Comparison of ENCODE assay signal across 8 mouse cellular contexts in genomic region chr8:106647387-106647786, GRCm38 (mm10). TPM values are rescaled to one million over a fixed set of nuclear protein-coding genes. Genes with fewer than 3 reads are reported as not detected.
DNase-seq lines count a peak whose midpoint lies in the region; ATAC-seq and TF ChIP-seq lines count a peak whose summit lies in the region.

No protein-coding gene starts in this region.

- peak; percentile 30; the same call in 1 of the 2 replicates for TF ChIP-seq CTCF in embryonic fibroblast, embryonic 13.5 days (IDR thresholded peaks at IDR 0.05; ENCODE audit: borderline replicate concordance, insufficient read depth, low read length)
- peak; percentile 89 for TF ChIP-seq CTCF in hindbrain, postnatal 0 days (IDR thresholded peaks at IDR 0.05; ENCODE audit: low read depth)
- peak; percentile 90 for TF ChIP-seq CTCF in midbrain, postnatal 0 days (IDR thresholded peaks at IDR 0.05)

- no peak overlapping the region for H3K4me3 ChIP-seq in forebrain, embryonic 10.5 days
- no peak overlapping the region for H3K4me3 ChIP-seq in forebrain, embryonic 16.5 days (replicated peaks; ENCODE audit: low read length)
- H3K4me3 ChIP-seq in embryonic fibroblast, embryonic 13.5 days (ENCODE audit: insufficient read depth, low read length): no peak overlapping the region
- H3K4me3 ChIP-seq in hindbrain, postnatal 0 days (ENCODE audit: low read length): no peak overlapping the region
- no peak overlapping the region for H3K4me3 ChIP-seq in midbrain, postnatal 0 days (ENCODE audit: low read depth, low read length)
- H3K4me3 ChIP-seq in stomach, embryonic 14.5 days (ENCODE audit: low read depth, low read length): no peak overlapping the region

- H3K4me1 ChIP-seq in forebrain, embryonic 10.5 days: peaks cover 13% of the 10 kb centered on the region
- H3K4me1 ChIP-seq in forebrain, embryonic 16.5 days (replicated peaks; ENCODE audit: control insufficient read depth, insufficient read depth, low read length): no peaks in the 10 kb centered on the region
- H3K4me1 ChIP-seq in embryonic fibroblast, embryonic 13.5 days (ENCODE audit: control insufficient read depth, insufficient read depth, low read length): no peaks in the 10 kb centered on the region
- no peaks in the 10 kb centered on the region for H3K4me1 ChIP-seq in hindbrain, postnatal 0 days (ENCODE audit: insufficient read depth, low read length)
- no peaks in the 10 kb centered on the region for H3K4me1 ChIP-seq in midbrain, postnatal 0 days (ENCODE audit: insufficient read depth, low read length)
- peaks cover 5% of the 10 kb centered on the region; the same call in 1 of the 2 replicates for H3K4me1 ChIP-seq in stomach, embryonic 14.5 days (ENCODE audit: control insufficient read depth, insufficient read depth, low read length)

- H3K27me3 ChIP-seq in forebrain, embryonic 10.5 days (ENCODE audit: poor library complexity, severe bottlenecking): no peaks in the 10 kb centered on the region
- H3K27me3 ChIP-seq in forebrain, embryonic 16.5 days (replicated peaks; ENCODE audit: control insufficient read depth, insufficient read depth, low read length): no peaks in the 10 kb centered on the region
- no peaks in the 10 kb centered on the region for H3K27me3 ChIP-seq in hindbrain, postnatal 0 days (ENCODE audit: insufficient read depth, low read length)
- no peaks in the 10 kb centered on the region for H3K27me3 ChIP-seq in midbrain, postnatal 0 days (ENCODE audit: insufficient read depth, low read length)
- H3K27me3 ChIP-seq in stomach, embryonic 14.5 days (ENCODE audit: control insufficient read depth, insufficient read depth, low read length): no peaks in the 10 kb centered on the region

- H3K36me3 ChIP-seq in forebrain, embryonic 10.5 days (replicated peaks): no peaks in the 10 kb centered on the region
- H3K36me3 ChIP-seq in forebrain, embryonic 16.5 days (ENCODE audit: control insufficient read depth, insufficient read depth): no peaks in the 10 kb centered on the region
- H3K36me3 ChIP-seq in hindbrain, postnatal 0 days (ENCODE audit: insufficient read depth, low read length): no peaks in the 10 kb centered on the region
- H3K36me3 ChIP-seq in midbrain, postnatal 0 days (ENCODE audit: insufficient read depth, low read length): no peaks in the 10 kb centered on the region
- no peaks in the 10 kb centered on the region for H3K36me3 ChIP-seq in stomach, embryonic 14.5 days (ENCODE audit: control insufficient read depth, insufficient read depth, low read length)

- no peaks in the 10 kb centered on the region for H3K9me3 ChIP-seq in forebrain, embryonic 10.5 days
- H3K9me3 ChIP-seq in forebrain, embryonic 16.5 days (ENCODE audit: control insufficient read depth, low read length): no peaks in the 10 kb centered on the region
- H3K9me3 ChIP-seq in hindbrain, postnatal 0 days (ENCODE audit: low read length): no peaks in the 10 kb centered on the region
- no peaks in the 10 kb centered on the region for H3K9me3 ChIP-seq in midbrain, postnatal 0 days (ENCODE audit: low read length)
- no peaks in the 10 kb centered on the region for H3K9me3 ChIP-seq in stomach, embryonic 14.5 days (ENCODE audit: control insufficient read depth, low read depth, low read length)

- no peak for TF ChIP-seq POLR2A in embryonic fibroblast, embryonic 13.5 days (IDR thresholded peaks at IDR 0.05; ENCODE audit: low read depth, low read length)

- no peak overlapping the region for H3K27ac ChIP-seq in forebrain, embryonic 10.5 days
- H3K27ac ChIP-seq in forebrain, embryonic 16.5 days (ENCODE audit: low read length): no peak overlapping the region
- H3K27ac ChIP-seq in embryonic fibroblast, embryonic 13.5 days (ENCODE audit: insufficient read depth, low read length): no peak overlapping the region
- H3K27ac ChIP-seq in hindbrain, postnatal 0 days: no peak overlapping the region
- no peak overlapping the region for H3K27ac ChIP-seq in midbrain, postnatal 0 days (ENCODE audit: low read depth, low read length)
- peak overlapping the region; percentile 82; the same call in 1 of the 2 replicates for H3K27ac ChIP-seq in stomach, embryonic 14.5 days (ENCODE audit: low read length)

- ATAC-seq in forebrain, embryonic 16.5 days: no peak
- peak; percentile 40; the same call in 1 of the 2 replicates for ATAC-seq in hindbrain, postnatal 0 days
- no peak for ATAC-seq in midbrain, postnatal 0 days (ENCODE audit: low FRiP score)
- ATAC-seq in stomach, embryonic 14.5 days (ENCODE audit: insufficient number of reproducible peaks, insufficient read depth, low FRiP score, low read depth): peak; percentile 51; the same call in 1 of the 2 replicates

- no peak overlapping the region for H3K9ac ChIP-seq in forebrain, embryonic 16.5 days (replicated peaks; ENCODE audit: low read depth, low read length)
- no peak overlapping the region for H3K9ac ChIP-seq in hindbrain, postnatal 0 days (replicated peaks; ENCODE audit: low read length)
- H3K9ac ChIP-seq in midbrain, postnatal 0 days (replicated peaks; ENCODE audit: low read length, poor library complexity, severe bottlenecking): no peak overlapping the region
- no peak overlapping the region for H3K9ac ChIP-seq in stomach, embryonic 14.5 days (replicated peaks; ENCODE audit: low read depth, low read length)

- WGBS in forebrain, embryonic 10.5 days: 48% methylated on average over 2 of the region's 2 CpGs
- WGBS in forebrain, embryonic 16.5 days: 33% methylated on average over 2 of the region's 2 CpGs
- whole genome bisulfite sequencing in hindbrain, postnatal 0 days: 32% methylated on average over 2 of the region's 2 CpGs
- 24% methylated on average over 2 of the region's 2 CpGs for WGBS in midbrain, postnatal 0 days
- WGBS in stomach, embryonic 14.5 days: 25% methylated on average over 2 of the region's 2 CpGs

- peak; percentile 62 for DNase-seq in forebrain, embryonic 10.5 days (ENCODE audit: extremely low spot score, low spot score)
- peak; percentile 82 for DNase-seq in brain, adult 2 months (ENCODE audit: low read depth, low spot score)
- peak; percentile 86 for DNase-seq in hindbrain, postnatal 0 days (ENCODE audit: low spot score)
- peak; percentile 18 to 60 for DNase-seq in left cerebral cortex, adult 8-10 months (ENCODE audit: low spot score in 2 of 2)
- peak; percentile 69 for DNase-seq in midbrain, postnatal 0 days (ENCODE audit: low spot score)

- H3K4me2 ChIP-seq in forebrain, embryonic 16.5 days (ENCODE audit: low read length): no peak overlapping the region
- no peak overlapping the region for H3K4me2 ChIP-seq in hindbrain, postnatal 0 days (ENCODE audit: low read depth, low read length)
- no peak overlapping the region for H3K4me2 ChIP-seq in midbrain, postnatal 0 days (ENCODE audit: low read depth, low read length, poor library complexity, severe bottlenecking)
- H3K4me2 ChIP-seq in stomach, embryonic 14.5 days (replicated peaks; ENCODE audit: low read depth, low read length): no peak overlapping the region

RNA-seq across cellular contexts. Expression of gene Tango6, which starts 35.5 kb away (rescaled TPM):
- polyA plus RNA-seq in forebrain, embryonic 10.5 days (2016; fragmentation: Nextera tagmentation; extraction: Ambion mirVana): 14.9 and 15.0 TPM in 2 replicates
- 4.3 and 5.6 TPM in 2 replicates for polyA plus RNA-seq in forebrain, embryonic 16.5 days (2015; fragmentation: Nextera tagmentation; extraction: Ambion mirVana)
- 7.0 and 7.2 TPM in 2 replicates for polyA plus RNA-seq in embryonic fibroblast, embryonic 13.5 days (2011; ENCODE audit: insufficient read length, low read depth, missing spikeins)
- 6.6 and 7.1 TPM in 2 replicates for total RNA-seq in hindbrain, postnatal 0 days (2014; rRNA removed)
- polyA plus RNA-seq in hindbrain, postnatal 0 days (2015; fragmentation: Nextera tagmentation; extraction: Ambion mirVana): 4.0 and 4.6 TPM in 2 replicates
- 1 to 10 TPM; 6.3 to 7.3 (median 7.0) TPM for total RNA-seq in left cerebral cortex, adult 8-10 months (2022)
- total RNA-seq in midbrain, postnatal 0 days (2014; rRNA removed): 6.1 and 7.3 TPM in 2 replicates
- 3.0 and 3.1 TPM in 2 replicates for polyA plus RNA-seq in midbrain, postnatal 0 days (2015; fragmentation: Nextera tagmentation; extraction: Ambion mirVana)
- 9.9 and 10.1 TPM in 2 replicates for polyA plus RNA-seq in stomach, embryonic 14.5 days (2014; fragmentation: Nextera tagmentation; extraction: Ambion mirVana)

RNA-seq across cellular contexts. Expression of gene Cdh1, which starts 44.2 kb away (rescaled TPM):
- 7.2 and 8.4 TPM in 2 replicates for polyA plus RNA-seq in forebrain, embryonic 10.5 days (2016; fragmentation: Nextera tagmentation; extraction: Ambion mirVana)
- 3.0 and 4.2 TPM in 2 replicates for polyA plus RNA-seq in forebrain, embryonic 16.5 days (2015; fragmentation: Nextera tagmentation; extraction: Ambion mirVana)
- polyA plus RNA-seq in embryonic fibroblast, embryonic 13.5 days (2011; ENCODE audit: insufficient read length, low read depth, missing spikeins): not detected in 2 replicates
- 5.6 and 6.7 TPM in 2 replicates for total RNA-seq in hindbrain, postnatal 0 days (2014; rRNA removed)
- 6.6 and 6.7 TPM in 2 replicates for polyA plus RNA-seq in hindbrain, postnatal 0 days (2015; fragmentation: Nextera tagmentation; extraction: Ambion mirVana)
- total RNA-seq in left cerebral cortex, adult 8-10 months (2022): 1 to 10 TPM; 1.9 to 2.9 (median 2.3) TPM
- 7.9 and 8.8 TPM in 2 replicates for total RNA-seq in midbrain, postnatal 0 days (2014; rRNA removed)
- 6.4 and 6.9 TPM in 2 replicates for polyA plus RNA-seq in midbrain, postnatal 0 days (2015; fragmentation: Nextera tagmentation; extraction: Ambion mirVana)
- 131 and 155 TPM in 2 replicates for polyA plus RNA-seq in stomach, embryonic 14.5 days (2014; fragmentation: Nextera tagmentation; extraction: Ambion mirVana)

Comparison
In these comparisons a context has a peak if more than half of its experiments do, and no peak if none do; other contexts are left out.
1. ATAC-seq: peak in hindbrain, postnatal 0 days (single experiment) and stomach, embryonic 14.5 days (single experiment); none in forebrain, embryonic 16.5 days (single experiment) and midbrain, postnatal 0 days (single experiment).
2. CTCF ChIP-seq: peak in every context shown above with its lines; median percentile 90 in midbrain, postnatal 0 days; 89 in hindbrain, postnatal 0 days; 30 in embryonic fibroblast, embryonic 13.5 days.
3. RNA of gene Cdh1, which starts 44.2 kb away (polyA plus RNA-seq): 131 to 155 TPM in stomach, embryonic 14.5 days; 7.2 to 8.4 TPM in forebrain, embryonic 10.5 days, 6.4 to 6.9 TPM in midbrain, postnatal 0 days, 6.6 to 6.7 TPM in hindbrain, postnatal 0 days, 3.0 to 4.2 TPM in forebrain, embryonic 16.5 days and not detected in embryonic fibroblast, embryonic 13.5 days; every median in the first group is over 10 times any median in the second.
4. Peak in every context shown above with its lines, with median percentiles within 50 percentile points of each other: DNase-seq.